Mouse (Mus musculus) spleen, adult 2 months (tissue): ENCODE data around the gene Hist1h4a.

Source experiments
- CTCF ChIP-seq: fragments of 200-500 bp; IDR thresholded peaks from 2 replicates; pipeline ENCODE4 v1.5.1; 2011; ENCODE audit warnings: mild to moderate bottlenecking, inconsistent platforms; ENCODE audit not compliant: insufficient read depth, insufficient read length, insufficient replicate concordance; ENCODE audit errors: extremely low read depth
- POLR2A ChIP-seq: fragments of 200-500 bp; IDR thresholded peaks from 2 replicates; pipeline ENCODE4 v1.6.1; 2011; ENCODE audit warnings: low read depth, low read length, inconsistent platforms

DNA sequence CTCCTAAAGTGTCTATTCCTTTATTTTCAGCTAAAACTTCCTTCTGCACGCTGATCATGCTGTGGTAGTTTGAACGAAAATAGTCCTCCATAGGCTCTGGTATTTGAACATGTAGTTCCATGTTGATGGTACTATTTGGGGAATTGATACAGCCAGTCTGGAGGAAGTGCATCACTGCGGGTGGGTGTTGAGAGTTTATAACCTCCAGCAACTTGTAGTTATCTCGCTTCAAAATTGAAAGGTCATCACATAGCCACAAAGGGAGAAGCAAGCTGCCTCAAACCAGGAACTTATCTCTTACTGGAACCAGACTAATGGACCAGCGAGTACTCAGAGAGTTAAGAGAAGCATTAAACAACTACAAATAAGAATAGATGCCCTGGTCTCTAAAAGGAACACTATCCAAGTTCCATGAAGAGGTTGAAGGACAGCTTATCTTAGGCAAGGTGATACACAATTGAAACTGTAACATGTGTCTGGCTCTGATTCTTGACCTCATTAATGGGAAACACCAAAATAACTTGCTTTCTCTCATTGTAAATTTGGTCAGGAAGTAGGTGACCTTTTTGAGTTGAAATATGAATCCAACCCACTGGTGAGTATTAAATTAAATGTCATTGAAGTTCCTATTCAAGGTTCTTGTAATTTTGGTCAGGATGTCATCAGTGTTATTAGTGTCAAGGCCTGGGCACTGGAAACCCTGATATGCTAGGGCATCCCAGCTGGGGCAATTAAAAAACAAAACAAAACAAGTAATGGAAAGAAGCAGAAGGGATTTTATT lies 44.6 kb downstream of the Hist1h4a start:
- TF ChIP-seq CTCF (no peak), POLR2A (no peak)
